Mouse (Mus musculus) cerebellum, postnatal 14 days (tissue): ENCODE measurements around the gene Tnfsf10.
"Not testable (repeated sequence)": the region's sequence is repeated elsewhere in the genome, so short reads cannot be mapped to it uniquely, and the experiment has no call there.

ENCODE experiments used
- DNase-seq, 2 experiments: peaks; one replicate each; pipeline ENCODE4 v3.0.0; 2021; ENCODE audit warnings: mixed read lengths in 2 of 2

The Tnfsf10 gene

DNA sequence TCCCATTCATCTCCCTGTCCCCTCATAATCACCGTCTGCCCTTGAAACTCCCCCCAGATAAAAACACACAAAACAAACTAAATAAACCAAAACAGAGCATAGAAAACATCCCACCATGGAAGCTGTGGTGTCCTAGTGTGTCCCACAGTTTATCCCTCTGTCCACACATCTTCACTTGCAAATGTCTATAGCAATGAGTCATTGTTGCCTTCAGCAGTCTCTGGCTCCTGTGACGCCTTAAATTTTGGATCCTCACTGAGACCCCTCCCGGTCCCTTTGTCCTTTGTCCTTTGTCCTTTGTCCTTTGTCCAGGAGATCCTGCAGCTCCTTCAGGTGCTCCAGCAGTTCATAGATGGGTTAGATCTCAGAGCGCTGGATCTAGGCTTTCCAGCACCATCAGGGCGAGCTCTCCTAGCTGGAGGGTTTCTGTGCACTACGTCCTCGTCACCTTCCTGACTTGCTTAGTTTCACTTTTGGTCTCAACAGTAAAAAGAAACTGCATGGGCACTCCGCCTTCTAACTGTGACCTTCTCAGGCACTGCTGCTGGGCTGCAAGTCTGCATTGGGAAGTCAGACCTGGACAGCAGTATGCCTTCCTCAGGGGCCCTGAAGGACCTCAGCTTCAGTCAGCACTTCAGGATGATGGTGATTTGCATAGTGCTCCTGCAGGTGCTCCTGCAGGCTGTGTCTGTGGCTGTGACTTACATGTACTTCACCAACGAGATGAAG lies at the start of gene Tnfsf10:
Gene Tnfsf10 (plus strand): TSS at position 470 of the 729 bp plus-strand sequence.
- no peak for DNase-seq

DNA sequence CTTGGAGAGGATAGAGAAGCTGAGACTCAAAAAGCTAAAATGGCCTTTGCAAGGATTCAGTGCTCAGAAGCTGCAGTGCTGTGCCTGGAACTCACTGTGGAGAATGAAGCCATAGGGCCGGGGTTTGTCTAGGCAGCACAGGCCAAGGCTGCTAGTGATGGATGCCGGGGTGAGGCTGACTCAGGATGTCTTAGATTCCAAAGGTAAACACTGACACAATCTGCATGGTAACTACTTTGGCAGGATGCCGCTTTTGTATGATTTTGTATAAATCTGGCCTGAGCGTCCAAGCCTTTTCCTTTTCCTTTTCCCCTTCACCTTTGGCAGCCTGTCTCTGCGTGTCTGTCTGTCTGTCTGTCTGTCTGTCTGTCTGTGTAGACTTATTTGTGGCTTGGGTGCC lies 49.5 kb upstream of the Tnfsf10 start:
- no peak for DNase-seq

DNA sequence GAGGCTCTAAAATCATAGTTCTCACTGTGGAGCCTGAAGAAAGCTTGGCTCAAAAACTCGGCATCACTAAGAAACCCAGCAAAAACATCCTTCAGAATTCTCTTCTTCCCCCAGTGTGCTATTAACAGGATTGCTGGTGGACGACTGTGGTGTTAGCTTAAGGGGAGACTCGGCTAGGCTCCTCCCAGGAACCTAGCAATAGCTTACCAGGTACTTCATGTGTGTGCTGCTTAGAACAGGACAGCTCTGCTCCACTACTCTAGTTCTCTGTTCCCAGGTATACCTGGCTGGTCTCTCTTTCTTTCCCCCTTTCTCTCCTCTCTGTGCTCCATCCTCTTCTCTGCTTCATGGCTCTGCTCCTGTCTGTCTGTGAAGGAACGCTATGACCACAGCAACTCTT lies 48.9 kb upstream of the Tnfsf10 start:
- DNase-seq: no peak

DNA sequence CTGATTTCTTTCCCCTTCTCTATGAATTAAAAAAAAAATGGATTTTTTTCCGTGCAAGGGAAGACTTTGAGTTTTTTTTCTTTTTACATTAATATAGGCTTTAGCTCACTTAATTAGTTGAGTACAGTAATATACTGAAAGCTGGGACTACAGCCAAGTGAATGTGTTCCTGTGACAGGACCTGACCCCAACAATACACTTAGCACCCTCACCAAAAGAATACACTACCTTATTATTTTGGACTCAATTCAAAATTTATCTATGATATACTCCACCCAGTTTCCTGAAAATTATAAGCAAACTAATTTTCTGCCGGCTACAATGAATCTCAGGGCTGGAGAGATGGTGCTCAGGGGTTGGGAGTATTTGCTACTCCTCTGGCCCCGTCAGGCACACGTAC lies 47.7 kb upstream of the Tnfsf10 start:
- DNase-seq: no peak

DNA sequence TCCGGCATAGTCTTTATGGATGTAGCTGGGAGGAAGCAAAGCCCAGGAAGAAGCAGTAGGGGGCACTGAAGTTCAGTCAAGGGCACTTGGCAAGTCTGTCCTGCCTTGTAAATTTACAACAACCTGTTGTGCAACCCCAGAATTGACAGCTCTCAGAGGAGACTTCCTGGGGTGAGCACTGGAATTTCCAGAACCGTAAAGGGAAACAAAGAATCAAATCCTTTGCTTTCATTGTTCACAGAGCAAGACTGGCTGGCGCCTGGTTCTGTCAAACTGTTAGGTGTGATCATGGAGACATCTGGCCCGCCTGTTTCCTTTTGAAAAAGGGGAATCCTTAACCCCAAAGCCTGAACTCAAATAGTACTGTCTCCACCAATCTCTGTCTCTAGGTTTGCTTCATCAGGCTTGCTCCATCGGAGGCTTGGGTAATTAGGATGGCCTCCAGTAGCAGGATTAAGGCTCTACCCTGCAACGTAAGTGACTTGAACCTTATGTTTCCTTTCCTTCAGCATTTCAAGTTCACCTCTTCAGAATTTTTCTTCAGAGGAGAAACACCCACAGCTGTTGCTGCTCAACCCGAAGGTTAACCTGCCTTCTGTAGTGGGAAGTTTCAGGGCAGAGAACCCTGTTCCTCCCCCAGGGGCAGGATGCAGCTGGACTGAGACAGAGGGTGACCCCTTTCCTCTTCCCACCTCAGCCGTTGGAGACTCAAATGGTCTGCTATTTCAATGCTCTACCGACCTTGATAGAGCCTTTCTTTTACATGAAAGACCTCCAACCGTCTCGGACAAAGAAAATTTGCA lies 46.5 kb upstream of the Tnfsf10 start:
- DNase-seq: no peak

DNA sequence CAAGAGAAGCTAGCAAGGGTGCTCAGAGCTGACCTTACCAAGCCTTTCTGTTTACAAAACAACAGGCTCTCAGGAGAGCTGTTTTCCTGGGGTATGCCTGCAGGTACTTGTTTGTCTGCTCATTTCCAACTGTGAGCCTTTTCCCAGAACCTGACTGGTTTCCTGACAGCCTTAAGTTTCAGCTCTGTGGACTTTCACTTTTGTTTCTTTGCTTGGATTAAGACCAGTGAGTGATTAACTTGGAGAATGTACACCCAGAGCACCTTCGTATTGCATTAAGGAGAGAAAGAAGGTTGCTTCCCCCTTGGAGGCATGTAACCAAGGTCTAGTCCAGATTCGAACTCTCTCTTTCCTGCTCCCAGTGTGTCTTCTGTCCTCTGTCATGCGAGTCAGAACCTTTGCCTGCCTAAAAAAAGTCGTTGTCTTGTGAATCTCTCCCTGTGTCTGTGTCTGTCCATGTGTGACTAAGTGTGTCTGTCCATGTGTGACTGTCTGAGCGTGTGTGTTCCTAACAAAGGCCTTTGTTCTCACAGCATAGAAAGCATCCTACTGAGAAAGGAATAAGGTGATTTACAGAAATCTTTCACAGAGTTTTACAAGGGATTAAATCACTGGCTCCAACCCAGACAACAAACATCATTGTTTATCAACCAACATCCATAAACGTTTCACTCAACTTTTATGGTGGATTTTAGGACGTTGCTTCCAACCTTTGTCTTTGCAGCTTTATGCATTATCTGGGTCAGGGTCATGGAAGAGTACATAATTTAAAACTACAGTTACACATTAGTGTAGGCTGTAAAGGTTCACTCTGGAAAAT lies 43.7 kb upstream of the Tnfsf10 start:
- DNase-seq: no peak

DNA sequence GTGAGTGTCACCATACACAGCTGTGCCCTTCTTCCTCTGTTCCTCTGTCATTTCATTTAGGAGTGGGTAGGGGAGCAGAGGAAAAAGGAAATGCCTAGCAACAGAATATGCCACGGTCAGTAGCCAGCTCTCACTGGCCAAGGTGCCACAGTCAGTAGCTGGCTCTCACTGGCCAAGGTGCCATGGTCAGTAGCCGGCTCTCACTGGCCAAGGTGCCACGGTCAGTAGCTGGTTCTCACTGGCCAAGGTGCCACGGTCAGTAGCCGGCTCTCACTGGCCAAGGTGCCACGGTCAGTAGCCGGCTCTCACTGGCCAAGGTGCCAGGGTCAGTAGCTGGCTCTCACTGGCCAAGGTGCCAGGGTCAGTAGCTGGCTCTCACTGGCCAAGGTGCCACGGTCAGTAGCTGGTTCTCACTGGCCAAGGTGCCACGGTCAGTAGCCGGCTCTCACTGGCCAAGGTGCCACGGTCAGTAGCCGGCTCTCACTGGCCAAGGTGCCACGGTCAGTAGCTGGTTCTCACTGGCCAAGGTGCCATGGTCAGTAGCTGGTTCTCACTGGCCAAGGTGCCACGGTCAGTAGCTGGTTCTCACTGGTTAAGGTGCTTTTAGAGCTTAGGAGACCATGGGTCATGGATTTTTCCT lies 37.4 kb upstream of the Tnfsf10 start:
- DNase-seq: not testable (repeated sequence)

DNA sequence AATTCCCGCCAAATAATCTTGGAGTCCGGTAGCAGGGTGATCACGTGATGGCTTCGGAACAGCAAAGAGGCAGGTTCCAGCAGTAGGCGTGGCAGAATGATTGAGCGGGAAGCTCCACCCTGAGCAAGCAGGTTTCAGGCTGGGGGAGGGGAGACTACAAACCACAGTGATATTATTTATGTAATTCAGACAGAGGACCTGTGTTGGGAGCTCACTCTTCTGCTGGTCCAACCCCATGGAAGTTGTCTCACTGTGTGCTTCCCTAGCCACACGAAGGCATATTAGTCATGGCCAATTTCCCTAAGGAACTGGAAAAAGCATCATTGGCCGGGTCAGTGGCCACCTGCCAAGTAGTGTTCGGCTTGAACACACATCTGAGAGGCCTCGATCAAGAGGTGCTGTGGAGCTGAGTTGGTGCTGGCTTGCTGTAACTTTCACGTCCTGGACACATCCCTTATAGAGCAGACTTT lies 36.5 kb upstream of the Tnfsf10 start:
- DNase-seq: peak in 1 of 2 experiments; percentile 15

DNA sequence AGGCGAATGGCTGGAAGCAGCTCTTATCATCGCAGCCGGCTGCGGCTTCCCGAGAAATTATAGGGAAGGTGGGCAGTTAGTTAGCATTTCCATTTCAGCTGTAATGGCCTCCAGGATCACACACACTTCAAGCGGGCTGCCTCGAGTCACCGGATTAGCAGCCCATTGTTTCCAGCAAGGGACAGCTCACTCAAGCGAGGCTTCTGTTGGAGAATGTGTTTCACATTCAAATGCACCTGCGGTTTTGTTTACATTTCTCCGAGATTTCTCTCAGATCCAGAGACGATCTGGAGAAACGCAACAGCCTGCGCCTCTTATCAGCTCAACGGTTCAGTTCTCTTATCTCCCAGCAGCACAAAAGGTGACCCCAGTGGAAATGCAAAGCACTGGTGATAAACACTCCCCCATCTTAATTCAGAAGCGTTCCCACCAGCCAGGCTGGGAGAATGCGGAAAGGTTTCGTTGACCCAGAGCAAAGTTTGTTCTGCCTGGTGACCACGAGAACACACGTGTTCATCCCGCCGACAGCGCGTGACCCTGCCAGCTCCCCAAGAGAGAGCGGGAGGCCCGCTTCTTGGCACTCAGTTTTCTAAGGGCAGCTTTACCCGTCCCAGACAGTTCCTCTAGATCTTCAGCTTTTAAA lies 33.6 kb upstream of the Tnfsf10 start:
- DNase-seq: peak; percentile 11 to 19

DNA sequence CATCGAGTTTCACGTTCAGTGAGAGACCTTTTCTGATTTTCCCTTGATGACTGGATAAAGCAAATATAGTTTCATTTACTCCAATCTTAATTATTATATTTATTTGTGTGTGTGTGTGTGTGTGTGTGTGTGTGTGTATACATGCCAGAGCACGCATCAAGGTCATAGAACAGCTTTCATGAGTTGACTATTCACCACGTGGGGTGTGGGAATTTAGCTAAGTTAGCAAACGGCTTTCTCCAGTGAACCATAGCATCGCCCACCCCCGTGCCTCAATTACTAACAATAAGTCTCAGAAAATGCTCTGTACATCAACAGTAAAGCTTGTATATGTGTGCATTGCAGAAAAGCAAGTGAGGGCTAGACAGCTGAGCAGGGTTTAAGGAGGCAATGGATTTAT lies 33.0 kb upstream of the Tnfsf10 start:
- no peak for DNase-seq

DNA sequence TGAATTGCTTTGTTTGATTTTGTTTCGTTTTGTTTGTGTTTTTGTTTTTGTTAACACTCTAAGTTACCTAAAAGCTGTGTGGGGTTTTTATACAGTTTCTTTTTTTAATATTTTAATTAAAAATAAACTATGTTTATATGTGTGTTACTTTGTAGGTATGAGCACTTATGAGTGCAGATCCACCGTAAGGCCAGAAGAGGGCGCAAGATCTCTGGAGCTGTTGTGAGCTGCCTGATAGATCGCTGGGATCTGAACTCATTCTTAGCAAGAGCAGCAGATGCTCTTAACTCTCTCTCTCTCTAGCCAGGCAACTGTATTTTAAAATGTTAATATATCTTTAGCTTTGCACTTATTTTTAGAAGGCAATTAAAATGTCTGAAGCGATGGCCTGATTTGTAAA lies 32.6 kb upstream of the Tnfsf10 start:
- DNase-seq: peak in 1 of 2 experiments; percentile 37

DNA sequence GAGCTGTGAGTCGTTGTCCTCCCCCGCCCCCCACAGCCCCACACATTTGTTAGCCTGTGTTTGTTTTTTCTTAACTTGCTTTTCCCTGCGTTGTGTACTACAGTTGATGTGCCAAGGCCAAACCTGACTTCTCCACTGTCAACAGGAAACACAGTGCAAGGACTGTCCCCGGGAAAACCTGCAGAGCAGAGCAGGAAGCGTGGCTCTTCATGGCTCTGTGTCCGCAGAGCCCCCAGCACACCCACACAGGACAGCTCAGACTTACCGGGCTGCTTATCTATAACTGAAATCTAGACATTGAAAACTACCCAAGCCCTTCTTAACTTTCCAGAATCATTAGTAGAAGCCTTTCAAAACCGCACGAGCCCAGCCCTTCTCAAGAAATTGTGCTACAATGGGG lies 31.8 kb upstream of the Tnfsf10 start:
- DNase-seq: no peak

DNA sequence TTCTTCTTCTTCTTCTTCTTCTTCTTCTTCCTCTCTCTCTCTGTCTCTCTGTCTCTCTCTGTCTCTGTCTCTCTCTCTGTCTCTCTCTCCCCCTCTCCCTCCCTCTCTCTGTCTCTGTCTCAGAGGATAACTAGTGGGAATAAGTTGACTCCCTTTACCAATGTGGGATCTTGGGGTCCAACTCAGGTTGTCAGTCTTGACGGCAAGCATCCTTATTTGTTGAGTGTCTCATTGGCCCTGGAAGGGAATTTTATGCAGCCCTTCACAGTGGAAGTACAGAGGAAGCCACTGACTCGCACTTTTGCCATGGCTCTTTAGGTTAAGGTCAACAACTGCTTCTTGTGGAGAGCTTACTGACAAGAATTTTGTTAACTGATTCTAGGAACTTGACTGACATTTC lies 28.5 kb upstream of the Tnfsf10 start:
- DNase-seq: no peak

DNA sequence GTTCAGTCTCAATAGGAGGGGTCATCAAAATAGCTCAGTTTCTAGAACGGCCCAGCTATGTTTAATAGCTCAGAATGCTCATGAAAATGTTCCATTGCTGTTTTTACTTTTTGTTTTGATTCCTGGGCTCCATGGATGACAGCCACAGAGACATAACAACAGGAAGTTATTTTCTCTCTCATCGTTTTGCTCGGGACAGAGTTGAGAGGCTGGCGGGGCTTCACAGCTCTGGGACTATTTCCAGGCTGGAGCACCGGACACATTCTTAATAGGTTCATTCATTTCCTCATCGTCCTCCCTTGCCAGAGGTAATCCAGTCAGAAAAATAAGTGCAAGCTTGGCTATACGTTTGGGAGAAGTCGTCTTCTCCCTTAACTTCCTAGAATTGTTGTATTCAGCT lies 27.9 kb upstream of the Tnfsf10 start:
- DNase-seq: no peak

DNA sequence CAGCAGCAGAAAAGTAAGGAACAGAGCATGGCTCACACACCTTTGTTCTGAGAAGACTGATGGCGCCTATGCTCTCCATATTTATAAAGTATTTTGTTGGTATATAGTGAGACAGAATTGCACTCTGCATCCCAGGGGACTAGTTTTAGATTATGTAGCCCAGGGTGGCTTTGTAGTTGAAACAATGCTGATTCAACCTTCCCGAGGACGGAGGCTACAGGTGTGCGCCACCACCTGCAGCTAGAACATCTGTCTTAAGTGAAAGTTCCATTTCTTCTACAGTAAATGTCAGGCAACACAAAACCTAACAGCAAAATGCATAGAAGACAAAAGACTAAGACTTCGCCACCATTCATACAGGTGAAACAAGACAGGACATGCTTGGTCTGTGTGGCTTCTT lies 26.5 kb upstream of the Tnfsf10 start:
- DNase-seq: no peak

DNA sequence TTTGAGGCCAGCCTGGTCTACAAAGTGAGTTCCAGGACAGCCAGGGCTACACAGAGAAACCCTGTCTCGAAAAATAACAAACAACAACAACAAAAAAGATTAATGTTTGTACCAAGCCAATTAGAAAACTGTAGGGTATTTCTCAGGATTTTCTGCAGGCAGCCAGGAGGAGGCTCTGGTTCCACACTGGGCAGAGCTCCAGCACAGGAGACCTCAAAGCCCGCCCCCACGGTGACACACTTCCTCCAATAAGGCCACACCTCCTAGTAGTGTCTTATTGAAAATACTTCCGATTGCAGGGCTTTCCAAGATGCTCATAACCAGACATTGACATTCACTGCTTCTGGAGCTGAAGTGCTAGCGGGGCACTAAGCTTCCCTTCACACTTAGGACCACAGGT lies 25.9 kb upstream of the Tnfsf10 start:
- DNase-seq: not testable (repeated sequence)

DNA sequence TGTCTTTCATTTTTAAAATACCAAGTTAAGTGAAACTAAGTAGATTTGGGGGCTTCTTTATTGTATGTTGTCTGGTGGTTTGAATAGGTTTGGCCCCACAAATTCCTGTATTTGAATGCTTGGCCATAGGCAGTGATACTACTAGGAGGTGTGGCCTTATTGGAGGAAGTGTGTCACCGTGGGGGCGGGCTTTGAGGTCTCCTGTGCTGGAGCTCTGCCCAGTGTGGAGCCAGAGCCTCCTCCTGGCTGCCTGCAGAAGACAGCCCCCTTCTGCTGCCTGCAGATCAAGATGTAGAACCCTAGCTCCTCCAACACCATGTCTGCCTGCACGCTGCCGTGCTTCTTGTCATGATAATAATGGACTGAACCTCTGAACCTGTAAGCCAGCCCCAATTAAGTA lies 25.4 kb upstream of the Tnfsf10 start:
- DNase-seq: not testable (repeated sequence)

DNA sequence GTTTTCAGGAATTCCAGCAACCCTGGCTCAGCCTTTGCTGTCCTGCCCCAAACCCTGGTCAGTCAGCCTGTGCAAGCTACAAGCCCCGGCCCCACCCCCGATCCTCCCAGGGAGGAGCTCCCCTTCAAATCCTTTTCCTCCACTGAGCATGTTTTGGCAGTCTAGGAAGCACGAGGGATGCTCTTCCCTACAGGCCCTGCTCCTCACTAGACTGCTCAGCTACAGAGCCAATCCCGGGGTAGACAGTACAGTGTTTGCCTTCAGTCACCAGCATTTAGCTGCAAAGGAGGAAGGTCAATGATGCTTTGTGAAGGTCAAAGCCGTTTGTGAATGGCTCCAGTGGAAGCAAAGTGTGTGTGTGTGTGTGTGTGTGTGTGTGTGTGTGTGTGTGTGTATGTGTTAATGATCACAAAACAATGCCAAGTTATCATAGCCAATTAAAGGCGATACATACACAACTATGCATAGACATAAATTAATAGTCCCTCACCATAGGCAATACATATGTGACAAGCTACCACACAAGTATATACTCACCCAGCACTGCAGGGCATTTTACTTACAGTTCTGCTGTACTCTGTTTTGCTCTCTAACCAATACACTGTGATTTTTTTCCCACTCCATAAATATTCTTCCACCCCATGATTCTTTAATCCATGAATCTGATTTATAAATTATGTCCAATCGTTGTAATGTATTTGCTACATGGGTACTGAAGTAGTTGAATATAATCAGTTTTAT lies 23.0 kb upstream of the Tnfsf10 start:
- no peak for DNase-seq

DNA sequence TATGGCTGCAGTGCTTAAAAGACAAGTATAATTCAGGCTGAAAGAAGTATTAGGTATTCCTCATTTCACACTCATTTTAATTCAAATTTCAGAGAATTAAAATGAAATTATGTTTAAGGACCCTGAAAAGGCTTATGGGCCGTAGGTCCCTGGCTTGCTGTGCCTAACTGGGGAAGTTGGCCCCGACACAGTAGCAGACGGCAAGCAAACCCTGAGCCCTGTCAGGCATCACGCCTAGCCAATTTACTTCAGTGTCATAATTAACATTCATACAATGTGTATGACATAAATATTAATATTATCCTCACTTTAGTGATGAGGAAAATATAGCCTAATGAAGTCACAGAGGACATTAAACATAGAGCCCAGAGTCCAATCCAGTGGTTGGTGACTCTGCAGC lies 16.4 kb upstream of the Tnfsf10 start:
- DNase-seq: peak in 1 of 2 experiments; percentile 28

DNA sequence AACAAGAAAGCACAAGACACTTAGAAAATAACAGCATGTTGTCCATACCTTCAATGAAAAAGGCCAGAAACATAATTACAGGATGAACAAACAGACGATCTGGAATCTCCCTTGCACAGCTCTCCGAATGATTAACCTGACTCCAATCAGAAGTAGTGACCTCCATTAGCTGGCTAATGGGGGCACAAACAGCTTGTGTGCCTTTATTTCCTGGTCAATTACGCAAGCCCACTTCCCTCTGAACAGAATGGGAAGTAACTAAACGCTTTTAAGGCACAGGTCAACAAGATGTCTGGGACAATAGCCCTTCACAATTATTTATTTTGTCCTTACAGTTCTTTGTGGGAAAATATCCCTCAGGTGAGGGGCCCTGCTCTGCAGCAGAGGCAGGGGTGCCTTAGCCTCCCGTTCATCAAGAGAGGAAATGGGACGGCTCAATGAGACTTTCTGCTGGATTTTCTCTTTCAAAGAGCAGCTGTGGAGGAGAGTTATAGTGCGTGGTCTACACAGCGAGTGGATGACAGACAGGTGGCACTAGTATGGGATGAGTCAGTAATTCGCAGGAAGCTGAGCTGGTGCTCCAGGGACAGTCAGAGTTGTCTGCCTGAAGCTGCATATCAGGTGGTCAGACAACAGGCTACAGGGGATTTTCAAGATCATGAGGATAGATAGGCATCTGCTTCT lies 14.3 kb upstream of the Tnfsf10 start:
- no peak for DNase-seq

DNA sequence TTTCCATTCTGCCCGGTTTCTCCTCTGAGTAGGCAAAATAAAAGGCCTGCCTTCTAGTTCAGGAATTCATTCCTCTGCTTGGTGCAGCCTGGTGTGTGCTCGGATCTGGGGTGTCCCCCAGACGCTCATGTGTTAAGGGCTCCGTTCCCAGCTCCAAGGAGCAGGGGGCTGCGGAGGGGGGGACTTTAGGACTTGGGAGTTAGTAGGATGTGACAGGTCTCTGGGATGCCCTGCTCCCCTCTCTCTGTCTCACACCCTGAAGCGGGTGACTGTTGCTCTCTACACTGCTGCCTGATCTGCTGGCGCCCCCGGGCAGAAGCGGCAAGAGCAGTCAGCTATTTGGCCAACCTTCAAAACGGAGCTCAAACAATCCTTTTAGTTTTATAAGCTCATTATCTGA lies 10.0 kb upstream of the Tnfsf10 start:
- DNase-seq: no peak
